Mouse (Mus musculus) lung, embryonic 15.5 days (tissue): ENCODE measurements around the gene 4930442H23Rik. TPM values are rescaled to one million over a fixed set of nuclear protein-coding genes. Genes with fewer than 3 reads are reported as not detected.

Experiments used
- ATAC-seq: fragments of 200-750 bp; cut with Nextera tagmentation; 2 replicates; pipeline ENCODE4 v1.8.0; 2017; ENCODE audit warnings: moderate number of reproducible peaks, borderline replicate concordance; ENCODE audit not compliant: low FRiP score, low TSS enrichment; ENCODE audit errors: extremely low read depth
- H3K27ac ChIP-seq: fragments of 300-500 bp; sonication (generic); 2 replicates; pipeline ENCODE4 v1.5.1; 2015; ENCODE audit warnings: moderate library complexity, mild to moderate bottlenecking, inconsistent platforms
- H3K27me3 ChIP-seq: fragments of 300-500 bp; sonication (generic); 2 replicates; pipeline ENCODE4 v1.6.1; 2015; ENCODE audit warnings: inconsistent platforms
- H3K36me3 ChIP-seq: fragments of 300-500 bp; sonication (generic); 2 replicates; pipeline ENCODE4 v1.6.1; 2015; ENCODE audit warnings: inconsistent platforms
- H3K4me1 ChIP-seq: fragments of 300-500 bp; sonication (generic); 2 replicates; pipeline ENCODE4 v1.6.1; 2015; ENCODE audit warnings: inconsistent platforms
- H3K4me2 ChIP-seq: fragments of 300-500 bp; sonication (generic); 2 replicates; pipeline ENCODE4 v1.6.1; 2015; ENCODE audit warnings: inconsistent platforms, mild to moderate bottlenecking, moderate library complexity
- H3K4me3 ChIP-seq: fragments of 300-500 bp; sonication (generic); 2 replicates; pipeline ENCODE4 v1.5.1; 2015; ENCODE audit warnings: mild to moderate bottlenecking, inconsistent platforms
- H3K9ac ChIP-seq: fragments of 300-500 bp; sonication (generic); 2 replicates; pipeline ENCODE4 v1.6.1; 2015; ENCODE audit warnings: inconsistent platforms
- H3K9me3 ChIP-seq: fragments of 300-500 bp; sonication (generic); 2 replicates; pipeline ENCODE4 v1.6.1; 2016; ENCODE audit warnings: inconsistent platforms
- WGBS: fragments of 180-500 bp; shearing (Covaris S2); methylation state at CpG from one replicate; pipeline ENCODE4 v1.1.7; 2015; 5-methylcytosine and 5-hydroxymethylcytosine counted together
- polyA plus RNA-seq: library from polyadenylated mRNA; unstranded; fragments of >200 nt; fragmentation: Nextera tagmentation; extraction: Ambion mirVana; gene quantifications from 2 replicates; pipeline ENCODE4 v1.2.1, GENCODE M21; 2015

The 4930442H23Rik gene
- polyA plus RNA-seq, 1 experiment from 2014 or later: 0.16 TPM

DNA sequence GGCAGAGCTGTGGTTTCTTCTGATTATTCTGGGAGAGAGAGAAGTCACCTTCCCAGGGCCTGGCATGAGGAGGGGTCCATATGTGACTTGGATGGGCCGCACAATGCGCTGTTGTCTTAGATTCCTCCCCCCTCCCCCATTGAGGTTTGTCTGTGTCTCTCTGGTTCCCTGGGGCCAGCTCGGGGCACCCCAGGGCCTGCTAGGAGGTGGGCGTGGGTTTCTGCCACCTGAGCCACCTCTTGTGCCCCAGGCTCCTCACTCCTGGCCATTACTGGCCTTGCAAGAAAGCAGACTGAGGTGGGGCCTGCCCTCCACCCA lies 44.2 kb downstream of the 4930442H23Rik start:
- 72% methylated on average over 4 of the region's 4 CpGs for WGBS
- ATAC-seq: no peak
- Histone ChIP-seq H3K27me3 (peaks cover 13% of the 10 kb centered on the region; the same call in 1 of the 2 replicates), H3K4me2 (peak overlapping the region; percentile 93), H3K27ac (peak overlapping the region; percentile 89; the same call in 1 of the 2 replicates), H3K9ac (peak overlapping the region; percentile 91), H3K4me1 (peaks cover 61% of the 10 kb centered on the region), H3K4me3 (peak overlapping the region; percentile 81), H3K9me3 (no peaks in the 10 kb centered on the region), H3K36me3 (peaks cover 13% of the 10 kb centered on the region)

GRCm38 (mm10) chr10:81138821-81139528 lies 44.7 kb downstream of the 4930442H23Rik start:
- Histone ChIP-seq H3K4me2 (peak overlapping the region; percentile 93), H3K27me3 (peaks cover 18% of the 10 kb centered on the region; the same call in 1 of the 2 replicates), H3K27ac (peak overlapping the region; percentile 89), H3K4me3 (peak overlapping the region; percentile 81), H3K36me3 (peaks cover 8% of the 10 kb centered on the region), H3K4me1 (peaks cover 66% of the 10 kb centered on the region), H3K9me3 (no peaks in the 10 kb centered on the region), H3K9ac (peak overlapping the region; percentile 91)
- no peak for ATAC-seq
- 48% methylated on average over 11 of the region's 11 CpGs for WGBS

GRCm38 (mm10) chr10:81138131-81138782 lies 45.4 kb downstream of the 4930442H23Rik start:
- ATAC-seq: no peak
- peak overlapping the region; percentile 91 for H3K9ac ChIP-seq
- H3K4me1 ChIP-seq: peaks cover 66% of the 10 kb centered on the region
- H3K36me3 ChIP-seq: peaks cover under 1% of the 10 kb centered on the region; the same call in 1 of the 2 replicates
- no peaks in the 10 kb centered on the region for H3K9me3 ChIP-seq
- H3K4me2 ChIP-seq: peak overlapping the region; percentile 93
- H3K27me3 ChIP-seq: peaks cover 18% of the 10 kb centered on the region; the same call in 1 of the 2 replicates
- peak overlapping the region; percentile 89 for H3K27ac ChIP-seq
- under 1% methylated on average over 23 of the region's 24 CpGs for WGBS
- peak overlapping the region; percentile 81 for H3K4me3 ChIP-seq

- Histone ChIP-seq H3K36me3 (no peaks in the 10 kb centered on the region), H3K4me2 (peak overlapping the region; percentile 93), H3K4me1 (peaks cover 60% of the 10 kb centered on the region), H3K9ac (peak overlapping the region; percentile 91), H3K27ac (peak overlapping the region; percentile 99), H3K27me3 (peaks cover 18% of the 10 kb centered on the region; the same call in 1 of the 2 replicates), H3K9me3 (no peaks in the 10 kb centered on the region), H3K4me3 (peak overlapping the region; percentile 81)
- peak; percentile 90 for ATAC-seq
- WGBS: under 1% methylated on average over 77 of the region's 89 CpGs
These were observed 46.2 kb downstream of the 4930442H23Rik start for GRCm38 (mm10) chr10:81137252-81138130.

DNA sequence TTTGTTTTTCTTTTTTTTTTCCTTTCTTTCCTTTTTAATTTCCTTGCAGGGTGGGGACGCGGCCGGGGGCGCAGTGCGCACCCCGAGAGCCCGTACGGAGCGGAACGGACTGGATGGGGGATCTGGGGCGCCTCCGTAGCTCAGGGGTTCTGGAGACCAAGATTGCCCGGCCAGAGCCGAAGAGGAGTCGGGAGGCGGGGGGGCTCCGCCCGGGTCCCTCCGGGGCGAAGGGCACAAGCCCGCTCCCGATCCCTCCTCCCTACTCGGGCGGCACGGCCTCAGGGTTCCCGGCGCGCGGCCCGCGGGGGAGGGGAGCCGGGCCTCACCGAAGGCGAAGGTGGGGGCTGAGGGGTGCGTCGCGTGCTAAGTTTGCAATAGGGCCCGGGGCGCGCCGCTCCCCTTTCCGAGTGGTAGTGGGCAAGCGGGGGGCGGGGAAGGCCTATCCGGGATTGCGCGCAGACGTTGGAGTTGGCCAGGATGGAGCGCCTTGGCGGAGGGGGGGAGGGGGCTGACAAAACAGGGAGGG lies 46.9 kb downstream of the 4930442H23Rik start:
- Histone ChIP-seq H3K27me3 (peaks cover 18% of the 10 kb centered on the region; the same call in 1 of the 2 replicates), H3K4me1 (peaks cover 55% of the 10 kb centered on the region), H3K4me3 (peak overlapping the region; percentile 81), H3K4me2 (peak overlapping the region; percentile 98), H3K9me3 (no peaks in the 10 kb centered on the region), H3K36me3 (no peaks in the 10 kb centered on the region), H3K27ac (peak overlapping the region; percentile 99), H3K9ac (peak overlapping the region; percentile 94)
- peak; percentile 33 for ATAC-seq
- 2% methylated on average over 39 of the region's 50 CpGs for WGBS

DNA sequence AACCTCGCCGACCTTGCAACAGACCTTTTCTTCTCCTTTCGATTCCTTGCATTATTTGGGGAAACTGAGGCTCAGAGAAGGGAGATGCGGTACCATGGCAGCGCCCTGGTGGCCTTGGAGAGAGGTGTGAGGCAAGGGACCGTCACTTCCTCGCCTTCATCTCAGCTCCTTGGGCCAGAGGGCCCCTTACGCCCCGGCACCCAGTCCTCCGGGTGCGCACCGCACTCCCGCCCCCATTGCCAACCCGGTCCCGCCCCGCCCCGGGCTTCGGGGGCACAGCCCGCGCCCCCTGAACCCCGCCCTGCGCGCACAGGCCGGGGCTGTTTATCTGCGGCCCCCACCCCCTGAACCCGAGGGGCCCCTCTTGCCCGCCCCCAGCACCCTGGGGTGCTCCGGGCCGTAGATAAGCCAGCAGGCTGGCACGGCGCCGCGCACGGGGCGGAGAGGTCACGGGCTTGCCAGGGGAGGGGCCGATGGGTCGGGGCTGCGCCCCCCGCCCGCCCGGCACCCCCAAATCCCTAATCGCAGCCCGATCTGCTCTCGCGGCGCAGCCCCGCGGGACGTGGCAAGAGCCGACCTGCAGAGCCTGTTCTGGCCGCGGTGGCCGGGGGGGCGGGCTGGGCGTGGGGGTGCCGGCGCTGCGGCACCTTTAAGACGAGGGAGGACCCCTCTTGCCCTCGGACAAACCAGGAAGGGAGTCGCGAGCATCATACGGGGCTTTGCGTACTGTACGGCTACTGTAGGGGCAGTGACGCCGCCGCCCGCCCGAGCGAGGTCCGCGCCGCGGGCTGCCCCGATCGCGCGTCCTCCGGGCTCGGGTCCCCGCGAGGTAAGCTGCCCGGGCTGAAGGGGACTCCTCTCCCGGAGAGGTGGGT lies 47.6 kb downstream of the 4930442H23Rik start:
- H3K4me2 ChIP-seq: peak overlapping the region; percentile 98
- WGBS: under 1% methylated on average over 82 of the region's 86 CpGs
- peak overlapping the region; percentile 81 for H3K4me3 ChIP-seq
- peaks cover 48% of the 10 kb centered on the region for H3K4me1 ChIP-seq
- H3K9ac ChIP-seq: peak overlapping the region; percentile 94
- peaks cover 18% of the 10 kb centered on the region; the same call in 1 of the 2 replicates for H3K27me3 ChIP-seq
- peak overlapping the region; percentile 99 for H3K27ac ChIP-seq
- no peaks in the 10 kb centered on the region for H3K36me3 ChIP-seq
- H3K9me3 ChIP-seq: no peaks in the 10 kb centered on the region
- peak; percentile 40 for ATAC-seq

GRCm38 (mm10) chr10:81134966-81135681 lies 48.5 kb downstream of the 4930442H23Rik start, which contains the start of gene Zbtb7a:
Gene Zbtb7a (plus strand): TSS chr10:81135220.
- H3K27ac ChIP-seq: peak within 1 kb of the TSS; percentile 99
- H3K9me3 ChIP-seq: no peaks in the 10 kb centered on the region
- peaks cover 18% of the 10 kb centered on the region; the same call in 1 of the 2 replicates for H3K27me3 ChIP-seq
- WGBS: 2% methylated on average over 41 of the region's 41 CpGs
- peak within 1 kb of the TSS; percentile 98 for H3K4me2 ChIP-seq
- peak within 1 kb of the TSS; percentile 81 for H3K4me3 ChIP-seq
- peaks cover 39% of the 10 kb centered on the region for H3K4me1 ChIP-seq
- peak within 1 kb of the TSS; percentile 94 for H3K9ac ChIP-seq
- ATAC-seq: no peak
- H3K36me3 ChIP-seq: no peaks in the 10 kb centered on the region

DNA sequence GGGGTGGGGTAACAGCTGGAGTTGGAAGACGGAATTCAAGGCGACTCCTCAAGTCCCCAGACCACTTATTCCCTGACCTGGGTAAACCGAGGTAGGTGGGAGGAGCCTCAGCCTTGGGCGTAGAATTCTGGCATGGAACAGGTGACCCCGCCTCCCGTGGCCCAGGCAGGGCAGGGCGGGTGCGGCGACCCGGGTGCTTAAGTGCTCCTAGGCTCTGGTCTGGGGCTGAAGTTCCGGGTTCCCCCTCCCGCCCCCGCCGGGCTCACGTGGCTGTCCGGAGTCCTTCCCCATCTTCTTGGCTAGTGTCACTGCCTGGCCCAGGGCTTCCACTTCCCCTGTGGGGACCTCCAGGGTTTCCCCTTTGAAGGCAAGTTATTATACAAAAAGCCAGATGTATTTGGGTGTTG lies 49.5 kb downstream of the 4930442H23Rik start:
- Histone ChIP-seq H3K9me3 (no peaks in the 10 kb centered on the region), H3K27ac (no peak overlapping the region), H3K27me3 (peaks cover 18% of the 10 kb centered on the region; the same call in 1 of the 2 replicates), H3K9ac (no peak overlapping the region), H3K4me2 (peak overlapping the region; percentile 98), H3K36me3 (no peaks in the 10 kb centered on the region), H3K4me3 (peak overlapping the region; percentile 81), H3K4me1 (peaks cover 36% of the 10 kb centered on the region)
- no peak for ATAC-seq
- 1% methylated on average over 16 of the region's 16 CpGs for WGBS
